Mouse (Mus musculus): ENCODE measurements around the gene Acod1.

Gene Acod1

DNA sequence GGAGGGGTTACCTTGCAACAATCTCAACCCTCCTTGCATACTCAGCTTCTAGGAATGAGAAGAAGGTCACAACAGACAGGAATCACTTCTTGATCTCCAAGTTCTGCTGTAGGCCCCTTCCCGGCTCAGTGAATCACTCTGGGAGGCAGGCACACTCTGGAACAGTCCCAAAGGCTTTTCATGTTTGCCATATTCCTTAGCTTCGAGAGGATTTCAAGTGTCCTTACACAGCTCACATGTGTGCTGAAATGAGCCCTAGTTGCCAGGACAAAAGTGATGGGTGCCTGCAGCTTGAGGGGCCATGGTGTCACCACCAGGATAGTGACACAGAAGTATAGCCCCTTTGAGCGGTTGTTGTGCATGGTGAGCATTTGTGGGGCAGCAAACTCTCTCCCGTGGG is 26.0 kb downstream of the Acod1 start:
- no peak for DNase-seq (ENCODE audit: low spot score)

DNA sequence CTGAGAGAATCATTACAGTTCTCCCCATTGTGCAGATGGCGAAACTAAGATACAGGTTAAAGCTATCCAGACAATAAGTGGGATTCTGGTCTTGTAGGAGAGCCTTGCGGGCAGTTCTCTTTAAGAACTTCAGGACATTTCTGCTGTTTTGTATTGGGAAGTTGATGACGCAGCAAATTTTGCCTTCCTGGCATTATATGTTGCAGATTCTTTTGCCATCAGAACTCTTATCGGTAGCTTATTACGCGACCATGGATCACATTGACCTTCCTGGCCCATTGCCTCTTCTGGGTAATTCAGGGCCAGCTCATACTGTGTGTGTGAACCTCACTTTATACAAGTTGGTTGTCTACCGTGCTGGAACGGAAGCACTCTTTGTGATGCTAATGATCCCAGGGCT is 27.0 kb downstream of the Acod1 start:
- DNase-seq (ENCODE audit: low spot score), result no peak

DNA sequence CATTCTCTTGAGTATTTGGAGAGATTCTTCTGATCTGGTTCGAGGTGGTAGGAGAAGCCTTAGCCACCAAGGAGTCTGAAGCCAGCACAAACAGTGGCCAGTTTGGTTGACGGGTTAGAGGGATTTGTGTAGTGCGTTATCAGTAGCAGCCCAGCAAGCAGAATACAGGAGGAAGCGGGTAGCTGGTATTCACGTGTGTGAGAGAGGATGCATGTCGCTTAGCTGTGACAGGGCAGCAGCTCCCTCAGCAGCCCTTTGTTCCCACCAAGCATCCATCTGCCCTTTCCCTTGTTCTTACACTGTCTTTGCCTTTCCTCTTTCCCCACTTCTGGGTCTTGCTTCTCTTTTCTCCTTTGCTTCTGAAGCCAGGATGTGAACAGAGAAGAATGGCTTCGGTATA is 28.4 kb downstream of the Acod1 start:
- no peak for DNase-seq (ENCODE audit: low spot score)

DNA sequence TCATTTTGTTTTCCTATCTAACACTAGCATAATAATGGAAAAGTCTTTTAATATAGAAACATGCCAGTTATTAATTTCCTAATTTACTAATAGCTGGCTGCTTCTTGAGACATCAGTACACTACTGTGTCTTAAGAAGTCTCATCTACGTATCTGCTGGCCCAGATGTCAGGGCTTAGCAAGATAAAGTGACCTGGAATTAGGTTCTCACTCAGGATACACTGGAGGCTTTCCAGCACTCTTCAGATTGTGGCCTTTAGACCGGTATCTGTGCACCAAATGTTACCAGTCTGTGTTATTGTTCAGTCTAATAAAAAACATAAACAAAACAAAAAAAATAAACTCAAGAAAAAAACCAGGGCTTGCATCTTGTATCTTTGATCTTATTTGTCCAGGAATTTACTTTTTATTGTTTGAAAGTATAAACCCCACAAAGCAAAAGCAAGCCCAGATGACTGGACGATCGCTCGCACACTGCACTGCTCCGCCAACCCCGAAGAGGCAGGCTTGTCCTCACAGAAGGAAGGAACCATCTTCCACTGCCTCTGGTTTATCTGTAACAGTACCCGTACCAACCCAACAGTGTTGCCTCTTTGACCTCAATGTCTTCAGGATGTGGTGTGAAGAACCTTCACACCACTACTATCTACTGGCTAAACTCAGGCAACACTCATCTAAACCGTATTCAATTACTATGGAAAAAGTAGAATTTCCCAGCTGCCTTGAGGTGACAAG is 30.7 kb downstream of the Acod1 start:
- no peak for DNase-seq (ENCODE audit: low spot score)

DNA sequence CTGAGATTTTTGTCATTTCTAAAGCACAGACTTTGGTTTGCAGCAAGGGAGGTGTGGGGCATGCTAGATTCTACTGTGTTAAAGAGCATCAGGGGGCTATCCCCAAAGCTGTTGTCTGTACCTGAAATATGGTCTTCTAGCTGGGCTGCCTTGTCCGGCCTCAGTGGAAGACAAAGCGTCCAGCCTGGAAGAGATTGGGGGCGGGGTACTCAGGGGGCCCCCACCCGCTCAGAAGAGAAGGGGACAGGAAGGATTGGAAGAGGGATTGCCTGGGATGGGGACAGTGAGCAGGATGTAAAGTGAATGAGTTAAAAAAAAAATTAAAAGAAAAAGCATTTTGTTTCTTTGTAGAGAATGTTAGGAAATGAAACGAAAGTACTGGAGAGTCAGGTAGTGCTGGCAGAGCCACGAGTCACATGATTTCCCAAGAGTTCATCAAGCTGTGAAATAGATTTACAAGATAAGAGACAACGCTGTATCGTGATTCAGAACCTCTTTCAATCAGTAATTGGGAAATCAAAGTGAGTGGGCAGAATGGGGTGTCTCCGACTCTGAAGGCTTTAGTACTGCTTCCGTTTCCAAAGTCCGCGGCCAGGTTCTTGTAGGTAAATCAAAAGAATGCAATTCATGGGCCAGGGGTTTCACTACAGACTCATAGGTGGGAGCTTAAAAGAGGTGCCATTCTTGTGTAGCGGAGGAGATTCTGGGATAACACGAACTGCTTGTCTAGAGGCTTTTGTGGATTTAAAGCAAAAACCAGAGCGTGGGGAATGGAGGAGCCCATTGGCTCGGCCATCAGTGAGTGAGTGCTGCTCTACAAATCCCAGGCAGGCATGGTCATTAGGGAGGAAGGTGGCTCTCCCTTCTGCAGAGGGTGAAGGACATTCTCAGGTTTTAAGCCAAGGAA is 31.5 kb downstream of the Acod1 start:
- no peak for DNase-seq (ENCODE audit: low spot score)

DNA sequence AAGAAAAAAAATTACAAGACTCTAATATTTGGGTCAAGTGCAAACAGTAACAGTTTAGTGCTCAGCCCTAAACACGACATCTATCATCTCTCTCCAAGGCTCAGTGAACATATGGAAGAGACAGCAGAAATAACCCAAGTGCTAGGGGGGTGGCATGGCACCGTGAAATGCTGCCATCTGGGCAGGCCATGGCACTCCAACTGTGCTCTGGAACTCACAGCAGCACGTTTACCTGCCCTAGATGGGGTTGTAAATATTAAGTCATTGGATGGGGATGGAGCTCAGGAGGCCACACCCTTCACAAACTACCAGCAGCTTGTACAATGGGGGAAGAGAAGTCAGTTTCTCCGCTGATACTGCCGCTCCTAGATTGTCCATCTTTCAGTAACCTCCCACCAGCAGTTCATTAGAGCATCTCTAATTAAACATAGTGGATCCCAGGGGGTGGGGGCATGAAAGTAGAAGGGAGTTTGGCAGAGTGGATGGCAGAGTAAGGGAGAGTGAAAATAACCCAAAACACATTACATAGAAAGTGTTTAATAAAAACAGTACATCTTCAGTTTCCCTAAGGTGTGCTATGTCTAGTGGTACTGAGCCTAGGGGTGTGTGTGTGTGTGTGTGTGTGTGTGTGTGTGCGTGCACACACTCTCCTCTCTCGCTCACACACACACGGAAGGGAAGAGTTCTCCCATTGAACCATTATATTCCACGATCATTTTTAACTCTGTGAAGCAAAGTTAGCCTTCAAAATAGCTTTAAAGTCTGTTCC is 32.6 kb downstream of the Acod1 start:
- no peak for DNase-seq (ENCODE audit: low spot score)

DNA sequence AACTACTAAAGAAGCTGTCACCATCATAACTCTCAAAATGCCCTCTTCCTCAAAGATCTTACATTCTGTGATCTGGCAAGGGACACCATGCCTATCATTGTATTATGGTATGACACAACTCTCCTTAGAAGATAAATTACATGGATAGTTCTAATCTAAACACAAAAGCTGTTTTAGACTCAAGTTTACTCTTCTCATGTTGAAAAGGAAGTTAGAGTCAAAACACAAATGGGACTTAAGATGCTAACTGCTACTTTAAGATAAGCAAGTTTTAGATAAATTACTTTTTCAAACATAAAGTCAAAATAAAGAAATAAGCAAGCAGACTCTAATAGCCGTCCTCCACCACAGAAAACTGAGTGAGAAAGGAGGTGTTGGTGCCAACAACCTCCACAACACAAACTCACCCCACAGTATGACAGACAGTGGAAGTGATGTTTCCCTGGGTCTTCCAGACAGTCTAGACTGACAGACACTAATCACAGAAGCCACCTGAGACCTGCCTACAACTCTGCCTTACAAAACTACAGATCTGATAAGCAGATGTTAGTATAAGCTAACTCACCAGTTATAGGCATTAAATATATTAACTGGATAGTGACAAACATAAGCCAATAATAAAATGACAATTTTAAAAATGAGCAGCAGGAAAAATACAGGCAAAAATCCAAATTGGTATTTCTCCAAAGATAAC is 39.2 kb downstream of the Acod1 start:
- no peak for DNase-seq (ENCODE audit: low spot score)

DNA sequence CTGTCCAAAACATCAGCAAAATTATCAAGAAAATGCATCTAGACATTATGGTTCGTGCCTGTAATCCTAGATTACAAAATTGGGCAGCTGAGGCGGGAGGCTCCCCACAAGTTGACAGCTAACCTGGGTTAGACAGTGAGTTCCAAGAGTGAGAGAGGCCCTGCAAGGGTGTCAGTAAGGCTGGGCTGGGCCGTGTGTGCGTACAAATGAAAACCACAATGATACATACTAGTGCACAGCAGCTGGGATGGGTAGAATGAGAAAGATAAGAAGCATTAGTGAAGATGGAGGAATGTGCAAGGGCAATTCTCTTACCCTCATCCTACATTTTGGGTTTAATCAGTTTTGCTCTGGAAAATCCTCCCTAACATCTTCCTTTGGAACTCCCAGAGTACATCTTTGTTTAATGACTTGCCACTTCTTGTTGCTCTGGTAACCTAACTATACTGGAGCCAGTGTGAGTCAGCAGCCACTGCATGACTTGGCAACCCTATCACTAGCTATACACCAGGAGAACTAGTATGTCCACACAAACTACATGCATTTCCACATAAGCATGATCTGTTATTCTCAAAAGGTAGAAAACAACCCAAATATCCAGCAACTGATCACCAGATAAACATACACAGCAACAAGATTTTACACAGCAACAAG is 40.0 kb downstream of the Acod1 start:
- DNase-seq (ENCODE audit: low spot score), result no peak

DNA sequence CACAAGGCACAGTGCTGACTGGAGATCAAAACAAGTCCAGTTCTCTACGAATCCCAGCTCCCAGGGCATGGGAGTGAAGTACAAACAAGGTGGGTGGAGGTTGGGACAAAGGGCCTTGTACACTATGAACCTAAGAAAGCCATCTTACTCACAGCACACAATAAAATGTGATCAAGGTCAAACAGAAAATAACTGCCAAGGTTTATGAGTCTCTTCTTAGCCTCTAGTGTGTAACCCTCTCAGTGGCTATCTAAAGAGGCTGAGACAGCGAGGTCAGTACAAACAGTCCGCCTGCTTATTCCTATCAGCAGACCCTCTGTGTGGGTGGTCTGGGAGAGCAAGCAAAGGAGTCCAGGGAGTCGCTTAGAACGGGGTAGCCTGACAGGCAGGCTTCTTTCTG is 41.1 kb downstream of the Acod1 start:
- DNase-seq (ENCODE audit: low spot score), result no peak

DNA sequence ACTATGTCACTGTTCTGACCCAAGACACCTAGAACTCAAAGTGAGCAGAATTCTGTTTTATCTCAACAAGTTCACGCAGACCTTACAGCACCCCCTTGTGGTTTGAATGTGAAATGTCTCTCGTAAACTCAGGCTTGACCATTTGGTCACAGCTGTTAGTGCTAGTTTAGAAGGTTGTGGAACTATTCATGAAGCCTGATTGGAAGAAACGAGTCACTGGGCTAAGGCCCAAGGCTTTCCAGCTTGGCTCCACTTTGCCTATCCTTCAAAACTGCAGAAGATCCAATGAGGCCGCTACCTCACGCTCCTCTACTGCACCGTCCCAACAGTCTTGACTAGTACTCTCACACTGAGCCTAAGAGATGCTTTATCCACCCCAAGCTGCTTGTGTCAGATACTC is 41.8 kb downstream of the Acod1 start:
- DNase-seq (ENCODE audit: low spot score), result peak; percentile 39

DNA sequence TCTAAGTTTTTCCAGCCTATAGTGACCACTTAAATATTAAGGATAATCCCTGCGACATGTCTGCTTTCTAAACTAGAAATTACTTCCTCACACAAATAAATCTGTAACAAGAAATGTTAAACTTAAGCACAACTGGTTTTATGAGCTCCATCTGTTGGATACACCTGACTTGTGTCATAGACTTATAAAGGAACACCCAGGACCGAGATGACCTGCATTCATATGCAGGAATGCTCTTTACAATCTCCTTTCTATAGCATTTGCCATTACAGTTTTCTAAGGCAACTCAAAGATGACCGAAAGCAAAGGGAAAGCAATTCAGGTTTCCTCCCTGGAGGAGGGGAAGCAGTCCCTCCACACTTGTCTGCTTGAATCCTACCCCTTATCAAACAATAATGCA is 46.5 kb downstream of the Acod1 start:
- DNase-seq (ENCODE audit: low spot score), result no peak

DNA sequence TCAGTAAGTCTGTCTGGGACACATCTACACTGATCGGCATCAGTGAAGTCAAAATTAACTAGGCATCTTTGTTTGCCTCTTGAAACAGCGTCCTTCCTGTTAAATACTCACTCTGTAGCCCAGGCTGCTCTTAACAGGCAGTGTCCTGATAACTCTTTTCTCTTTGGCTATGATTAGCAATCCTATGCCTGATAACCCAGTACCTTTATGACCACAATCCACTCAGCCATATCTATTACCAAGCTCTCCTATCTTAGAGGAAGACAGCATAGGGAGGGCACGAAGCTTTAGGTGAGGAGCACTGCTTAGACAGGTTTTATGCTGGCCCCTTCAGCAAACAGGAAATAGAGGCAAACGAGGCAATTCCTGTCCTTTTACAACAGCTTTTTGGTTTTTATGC is 46.9 kb downstream of the Acod1 start:
- no peak for DNase-seq (ENCODE audit: low spot score)

DNA sequence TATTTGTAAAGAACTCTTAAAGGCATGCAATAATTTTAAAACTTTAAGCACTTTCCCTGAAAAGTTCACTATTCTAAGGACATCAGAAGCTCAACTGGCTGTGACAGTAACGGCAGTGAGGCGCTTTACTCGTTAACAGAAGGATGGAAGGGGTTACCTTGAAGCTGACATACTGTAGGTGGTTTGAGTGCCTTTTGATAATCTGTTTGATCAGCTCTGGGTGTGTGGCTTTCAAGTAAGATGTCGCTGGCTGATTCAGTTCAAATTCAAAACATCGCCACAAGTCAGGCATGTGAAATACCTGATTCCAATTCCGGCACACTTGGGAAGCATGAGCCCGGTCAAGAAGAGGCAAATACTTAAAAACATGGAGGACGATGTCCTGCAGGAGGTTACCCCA is 48.3 kb downstream of the Acod1 start:
- DNase-seq (ENCODE audit: low spot score), result no peak

DNA sequence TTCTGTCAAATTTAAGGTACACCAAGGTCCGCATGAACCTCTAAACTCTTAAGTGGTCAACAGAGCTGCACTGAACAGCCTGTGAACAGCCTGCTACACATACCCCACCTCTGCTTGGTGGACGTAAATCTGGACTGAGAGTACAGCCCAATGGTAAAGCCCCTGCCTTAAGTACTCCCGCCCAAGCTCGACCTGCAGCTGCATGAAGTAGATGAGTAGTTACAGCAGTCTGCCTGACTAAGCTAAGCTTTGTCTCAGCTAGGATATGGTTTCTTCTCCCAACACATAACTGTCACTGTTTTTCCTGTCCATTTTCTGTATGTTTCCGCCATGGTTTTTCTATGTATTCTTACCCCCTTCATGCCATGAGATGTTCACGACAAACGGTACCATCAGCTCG is 49.0 kb downstream of the Acod1 start:
- no peak for DNase-seq (ENCODE audit: low spot score)

DNA sequence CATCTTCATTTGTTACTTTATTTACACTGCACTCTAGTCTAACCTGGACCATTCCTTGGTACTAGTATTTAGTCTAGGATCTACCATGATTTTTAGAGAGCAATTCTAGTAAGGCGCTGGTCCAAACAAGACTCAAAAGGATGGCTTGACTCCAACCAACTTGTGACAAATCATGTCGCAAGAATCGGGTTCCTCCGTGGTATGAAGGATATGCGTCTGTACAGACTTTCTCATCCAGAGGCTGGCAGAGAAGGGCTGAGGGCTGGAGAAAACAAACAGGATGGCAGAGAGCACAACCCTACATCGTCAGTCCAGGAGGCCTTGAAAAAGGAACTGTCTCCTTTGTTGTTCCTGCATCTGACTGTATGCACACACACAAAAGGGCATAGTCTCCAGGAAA is 49.8 kb downstream of the Acod1 start:
- no peak for DNase-seq (ENCODE audit: low spot score)

DNA sequence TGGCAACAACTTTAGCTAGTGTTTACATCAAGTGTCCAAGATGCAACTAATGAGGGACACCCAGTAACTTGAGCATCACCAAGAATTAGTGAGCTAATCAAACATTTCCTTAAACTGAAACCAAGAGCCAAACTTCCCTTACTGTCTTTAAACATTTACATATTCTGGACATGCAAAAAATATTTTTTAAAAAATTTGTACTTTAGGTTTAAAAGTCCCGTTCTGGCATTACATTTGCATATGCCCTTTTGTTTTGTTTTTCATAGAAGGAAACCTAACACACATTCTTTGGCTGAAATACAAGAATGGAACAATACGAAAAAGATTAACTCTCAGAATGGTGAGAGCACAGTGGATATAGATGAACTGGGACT is 51.4 kb downstream of the Acod1 start:
- no peak for DNase-seq (ENCODE audit: low spot score)

DNA sequence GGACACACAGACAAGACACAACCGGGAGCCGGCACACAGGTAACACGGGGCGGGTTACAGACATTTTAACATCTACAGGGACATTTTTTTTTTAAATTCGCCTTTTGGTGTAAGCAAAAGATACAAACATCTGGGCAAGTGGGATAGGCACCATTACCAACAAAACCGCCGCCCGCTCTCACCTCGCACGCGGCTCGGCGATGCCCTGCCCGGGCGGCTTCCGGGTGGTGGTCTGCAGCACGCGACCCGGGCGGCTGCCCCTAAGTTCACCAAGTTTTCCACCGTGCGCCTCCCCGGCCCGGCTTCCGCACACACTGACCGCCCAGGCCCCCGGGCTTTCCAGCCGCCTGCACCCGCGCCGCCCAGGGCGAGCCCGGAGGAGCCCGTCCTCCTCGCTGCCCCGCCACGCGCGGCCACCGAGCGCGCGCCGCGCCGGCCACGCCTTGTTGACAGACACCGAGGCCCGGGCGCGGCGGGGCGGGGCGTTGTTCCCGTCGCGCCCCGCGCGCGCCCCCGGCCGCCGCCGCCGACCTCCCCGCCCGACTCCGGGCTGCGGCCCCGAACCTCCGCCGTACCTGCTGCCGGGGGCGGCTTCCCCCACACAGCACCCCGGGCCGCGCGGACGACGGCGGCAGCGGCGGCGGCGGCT is 51.9 kb downstream of the Acod1 start:
- DNase-seq (ENCODE audit: low spot score), result peak; percentile 87

DNA sequence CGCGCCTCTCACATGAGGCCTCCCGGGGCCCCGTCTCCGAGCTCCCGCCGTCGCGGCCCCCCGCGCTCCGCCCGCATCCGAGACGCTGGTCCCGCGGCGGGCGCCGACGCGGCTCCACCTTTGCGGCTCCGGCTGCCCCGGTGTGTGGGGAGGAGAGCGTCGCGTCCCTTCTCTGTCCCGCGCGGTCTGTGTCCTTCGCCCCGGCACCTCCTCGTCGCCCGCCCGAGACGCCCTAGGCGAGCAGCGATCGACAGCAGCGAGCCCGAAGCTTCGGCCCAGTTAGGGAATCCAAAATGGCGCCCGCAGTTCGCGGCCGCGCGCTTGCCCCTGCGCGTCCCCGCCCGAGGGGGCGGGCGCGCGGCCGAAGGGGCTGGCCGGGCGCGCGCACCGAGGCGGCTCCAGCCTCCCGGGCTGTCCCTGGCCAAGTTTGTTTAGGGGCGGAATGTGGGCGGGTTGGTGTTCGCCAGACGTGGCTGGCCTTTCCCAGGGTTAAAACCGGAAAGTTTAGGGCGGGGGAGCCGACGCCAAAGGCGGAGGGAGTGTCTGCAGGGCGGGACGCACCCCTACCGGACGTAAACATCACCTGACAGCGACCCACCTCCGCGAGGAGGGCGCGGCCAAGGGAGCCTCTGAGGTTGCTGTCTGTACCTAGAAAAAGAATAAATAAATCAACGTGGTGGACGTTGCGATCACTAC is 52.6 kb downstream of the Acod1 start, which contains the start of gene Fbxl3:
Gene Fbxl3 (minus strand): TSS at position 329 of the 696 bp plus-strand sequence.
- DNase-seq (ENCODE audit: low spot score), result peak; percentile 79

DNA sequence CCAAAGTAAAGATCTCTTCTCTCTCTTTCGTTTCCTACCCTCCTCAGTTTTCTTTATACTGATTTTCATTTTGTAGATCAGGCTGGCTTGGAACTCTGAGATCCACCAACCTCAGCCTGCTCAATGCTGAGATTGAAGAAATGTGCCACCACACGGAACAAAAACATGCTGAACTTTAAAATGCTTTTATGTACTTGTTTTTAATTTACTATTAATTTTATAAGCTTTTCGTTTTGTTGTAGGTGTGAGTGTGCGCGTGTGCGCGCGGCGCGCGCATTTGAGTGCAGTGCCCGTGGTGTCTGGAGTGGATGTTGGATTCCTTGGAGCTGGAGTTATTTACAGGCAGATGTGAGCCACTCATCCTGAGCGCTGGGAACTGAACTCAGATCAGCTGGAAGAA is 53.5 kb downstream of the Acod1 start:
- no peak for DNase-seq (ENCODE audit: low spot score)

DNA sequence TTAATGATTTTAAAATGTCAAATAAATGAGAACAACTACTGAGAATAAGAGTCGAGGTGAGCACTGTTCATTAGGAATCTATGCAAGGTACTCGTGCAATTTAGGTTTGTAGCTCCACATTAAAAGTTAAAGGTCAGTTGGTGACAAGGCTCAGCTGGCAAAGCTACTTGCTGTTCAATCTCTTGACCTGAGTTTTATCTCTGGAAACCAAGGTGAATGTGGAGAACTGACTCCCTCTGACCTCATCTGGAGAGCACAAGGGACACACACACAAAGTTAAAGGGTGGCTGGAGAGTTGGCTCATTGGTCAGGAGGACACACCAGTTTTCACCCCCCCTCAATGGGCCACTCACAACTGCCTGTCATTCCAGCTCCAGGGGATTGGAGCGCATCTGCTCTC is 54.4 kb downstream of the Acod1 start:
- DNase-seq (ENCODE audit: low spot score), result no peak
